Mouse (Mus musculus) v-Abl transformed pro-B cells (cell line): ENCODE measurements at regions not wholly inside any gene's neighbourhood (a gene's known extent, or its start where the extent isn't known, plus 50 kb on each side); places are given as distances from the start of the nearest gene placed in this dataset.

ENCODE experiments used
- in situ Hi-C, 2 experiments: fragments of 400-800 bp; cut with MboI; formaldehyde crosslinking; loops; one replicate each; pipeline ENCODE4 v1.15.1; 2025; ENCODE audit not compliant: unreplicated experiment in 2 of 2

GRCm38 (mm10) chr6:31079586-31080259, 120.8 kb upstream of the Klf14 start:
- in situ Hi-C loops = loop anchor here in 1 of 2 experiments (10.0 kb wide), 1 partner anchor 335 kb away; no protein-coding TSS in a partner anchor

GRCm38 (mm10) chr6:31080279-31080678, 121.4 kb upstream of the Klf14 start:
- in situ Hi-C loops = no loop called here

- in situ Hi-C loops = no loop called here
Measured at GRCm38 (mm10) chr6:31080691-31081090, 121.8 kb upstream of the Klf14 start.

GRCm38 (mm10) chr6:31081238-31081637, 122.4 kb upstream of the Klf14 start:
- in situ Hi-C loops = no loop called here

- in situ Hi-C loops = no loop called here
Measured at GRCm38 (mm10) chr6:31081988-31082387, 123.1 kb upstream of the Klf14 start.

GRCm38 (mm10) chr6:31082613-31083470, 124.0 kb upstream of the Klf14 start:
- in situ Hi-C loops = no loop called here

- in situ Hi-C loops = no loop called here
Measured at GRCm38 (mm10) chr6:31083701-31084100, 124.8 kb upstream of the Klf14 start.

GRCm38 (mm10) chr6:31085063-31085759, 126.3 kb upstream of the Klf14 start:
- in situ Hi-C loops = no loop called here

- in situ Hi-C loops = no loop called here
Measured at GRCm38 (mm10) chr6:31085760-31086108, 126.9 kb upstream of the Klf14 start.

- in situ Hi-C loops = no loop called here
Measured at GRCm38 (mm10) chr6:31086283-31086682, 127.4 kb upstream of the Klf14 start.

- in situ Hi-C loops = no loop called here
Measured at GRCm38 (mm10) chr6:31086798-31087360, 128.0 kb upstream of the Klf14 start.

GRCm38 (mm10) chr6:31087511-31087910, 128.6 kb upstream of the Klf14 start:
- in situ Hi-C loops = no loop called here

- in situ Hi-C loops = no loop called here
Measured at GRCm38 (mm10) chr6:31088147-31088972, 129.5 kb upstream of the Klf14 start.

- in situ Hi-C loops = no loop called here
Measured at GRCm38 (mm10) chr6:31088973-31089368, 130.1 kb upstream of the Klf14 start.

GRCm38 (mm10) chr6:31090288-31090687, 131.4 kb upstream of the Klf14 start:
- in situ Hi-C loops = no loop called here

- in situ Hi-C loops = no loop called here
Measured at GRCm38 (mm10) chr6:31090791-31091190, 131.9 kb upstream of the Klf14 start.

GRCm38 (mm10) chr6:31092324-31092723, 133.4 kb upstream of the Klf14 start:
- in situ Hi-C loops = no loop called here

GRCm38 (mm10) chr6:31092760-31093159, 133.9 kb upstream of the Klf14 start:
- in situ Hi-C loops = no loop called here

- in situ Hi-C loops = no loop called here
Measured at GRCm38 (mm10) chr6:31095943-31096714, 137.3 kb upstream of the Klf14 start.
